Mouse (Mus musculus) brain, embryonic 14.5 days (tissue): ENCODE results near the gene Gm3045. TPM values are rescaled to one million over a fixed set of nuclear protein-coding genes. Genes with fewer than 3 reads are reported as not detected.

Experiments
- DNase-seq: peaks from one replicate; pipeline ENCODE4 v3.0.0-alpha.2; 2011; ENCODE audit warnings: low read depth
- CTCF ChIP-seq: fragments of 200-500 bp; IDR thresholded peaks from 2 replicates; pipeline ENCODE4 v1.5.1; 2012; ENCODE audit warnings: inconsistent platforms, mild to moderate bottlenecking, moderate library complexity, borderline replicate concordance; ENCODE audit not compliant: insufficient read depth, insufficient read length; ENCODE audit errors: extremely low read depth
- POLR2A ChIP-seq: fragments of 200-500 bp; IDR thresholded peaks from 2 replicates; pipeline ENCODE4 v1.6.1; 2012; ENCODE audit warnings: mild to moderate bottlenecking, inconsistent platforms, borderline replicate concordance; ENCODE audit not compliant: poor library complexity, insufficient read depth, insufficient read length, severe bottlenecking; ENCODE audit errors: extremely low read depth
- polyA plus RNA-seq: library from polyadenylated mRNA; depleted of rRNA; stranded (reverse); fragments of >200 nt; gene quantifications from 2 replicates; pipeline ENCODE4 v1.2.3, GENCODE M21; 2012; rRNA removed

The Gm3045 gene
- not detected in 2 replicates for polyA plus RNA-seq

DNA sequence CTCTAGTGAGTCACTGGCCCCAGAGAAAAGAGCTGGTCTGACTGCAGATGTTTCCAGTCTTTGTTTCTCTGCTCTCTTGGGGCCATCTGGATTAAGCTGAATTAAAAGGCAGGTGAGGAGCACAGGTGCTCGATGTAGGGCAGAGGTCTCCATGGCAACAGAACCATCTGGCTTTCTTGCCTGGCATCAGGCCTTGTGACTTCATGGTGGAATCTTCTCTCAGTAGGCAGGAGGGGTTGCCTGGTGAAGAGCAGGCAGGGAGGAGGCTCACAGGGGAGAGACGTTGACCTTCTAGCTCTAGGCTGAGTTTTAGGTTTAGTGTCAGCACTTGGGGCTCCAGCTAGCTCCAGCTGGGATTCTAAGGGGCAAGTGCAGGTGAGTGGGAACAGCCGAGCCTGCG is at the start of gene Gm3045:
TSS of gene Gm3045 (plus strand) at position 230 of the 400 bp plus-strand sequence.
- no peak for TF ChIP-seq CTCF
- DNase-seq: peak; percentile 33

- TF ChIP-seq CTCF: no peak
- TF ChIP-seq POLR2A: no peak
- DNase-seq: peak; percentile 71
These were observed 45.3 kb upstream of the Gm3045 start for GRCm38 (mm10) chr13:56380855-56381685.

DNA sequence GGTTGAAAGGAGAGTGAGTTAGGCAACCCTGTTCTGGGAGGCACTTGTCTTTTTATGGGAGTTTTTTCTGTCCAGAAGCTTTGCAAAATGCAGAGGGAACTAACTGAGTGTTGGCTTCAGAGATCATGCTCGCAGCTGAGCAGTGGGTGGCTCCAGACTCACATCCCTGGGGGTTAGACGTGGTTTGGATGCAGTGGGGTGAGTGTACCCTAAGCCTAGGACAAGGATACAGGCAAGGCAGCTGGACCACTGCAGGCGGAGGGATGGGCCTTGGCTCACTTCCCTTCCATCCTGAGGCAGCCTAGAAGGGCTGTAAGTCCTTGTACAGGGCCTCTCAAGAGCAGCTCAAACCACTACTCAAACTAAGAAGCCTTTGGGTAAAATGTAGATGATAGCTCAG is 43.0 kb upstream of the Gm3045 start:
- TF ChIP-seq POLR2A (no peak), CTCF (no peak)
- DNase-seq: no peak

DNA sequence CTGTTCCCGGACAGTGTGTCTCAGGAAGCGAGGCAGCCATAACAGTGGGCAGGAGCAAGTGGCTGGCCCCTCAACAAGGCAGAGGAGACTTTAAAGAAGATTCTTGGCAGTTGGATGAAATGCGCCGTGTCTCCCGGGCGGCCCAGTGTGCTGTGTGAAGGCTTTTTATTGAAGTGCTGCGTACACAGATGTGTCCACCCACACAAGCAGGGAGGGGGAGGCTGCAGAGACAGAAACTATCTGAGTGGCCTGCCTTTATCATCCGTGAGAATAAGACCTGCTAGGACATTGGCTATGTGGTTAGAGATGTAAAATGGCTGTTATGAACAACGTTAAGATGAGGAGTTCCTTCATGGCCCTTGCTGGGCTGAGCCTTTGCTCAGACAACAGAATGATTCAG is 40.0 kb upstream of the Gm3045 start:
- TF ChIP-seq POLR2A: no peak
- TF ChIP-seq CTCF: no peak
- DNase-seq: no peak

DNA sequence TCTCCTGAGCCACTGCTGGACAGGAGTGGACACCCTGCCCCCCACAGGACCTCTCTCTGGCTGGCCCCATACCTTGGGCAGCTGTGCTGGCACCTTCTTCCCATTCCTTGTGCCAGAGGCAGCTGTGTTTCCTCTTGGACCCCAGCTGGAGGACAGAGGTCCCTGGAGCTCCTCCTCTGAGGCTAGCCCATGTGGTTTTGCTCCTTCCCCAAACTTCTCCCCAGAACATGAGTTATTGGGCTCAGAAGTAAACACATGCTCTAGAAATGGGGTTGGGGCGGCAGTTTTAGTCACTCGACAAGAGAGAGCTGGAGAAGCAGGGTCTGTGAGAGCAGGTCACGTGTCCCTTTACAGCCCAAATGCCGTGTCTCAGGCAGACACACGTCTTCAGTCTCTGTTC is 39.0 kb upstream of the Gm3045 start:
- no peak for DNase-seq

GRCm38 (mm10) chr13:56388042-56388441 is 38.4 kb upstream of the Gm3045 start:
- no peak for TF ChIP-seq POLR2A
- TF ChIP-seq CTCF: no peak
- peak; percentile 50 for DNase-seq

More for the DNA sequence above, 39.0 kb upstream of the Gm3045 start:
- no peak for TF ChIP-seq POLR2A
- TF ChIP-seq CTCF: no peak

- no peak for DNase-seq
- TF ChIP-seq CTCF (no peak), POLR2A (no peak)
These were observed 28.8 kb upstream of the Gm3045 start for GRCm38 (mm10) chr13:56397572-56397971.

GRCm38 (mm10) chr13:56401186-56401585 is 25.2 kb upstream of the Gm3045 start:
- TF ChIP-seq CTCF: no peak
- TF ChIP-seq POLR2A: no peak
- DNase-seq: no peak

- DNase-seq: no peak
- TF ChIP-seq POLR2A (no peak), CTCF (no peak)
These were observed 22.9 kb upstream of the Gm3045 start for GRCm38 (mm10) chr13:56403381-56404086.

- TF ChIP-seq CTCF (no peak), POLR2A (no peak)
- no peak for DNase-seq
These were observed 21.8 kb upstream of the Gm3045 start for GRCm38 (mm10) chr13:56404511-56405140.

DNA sequence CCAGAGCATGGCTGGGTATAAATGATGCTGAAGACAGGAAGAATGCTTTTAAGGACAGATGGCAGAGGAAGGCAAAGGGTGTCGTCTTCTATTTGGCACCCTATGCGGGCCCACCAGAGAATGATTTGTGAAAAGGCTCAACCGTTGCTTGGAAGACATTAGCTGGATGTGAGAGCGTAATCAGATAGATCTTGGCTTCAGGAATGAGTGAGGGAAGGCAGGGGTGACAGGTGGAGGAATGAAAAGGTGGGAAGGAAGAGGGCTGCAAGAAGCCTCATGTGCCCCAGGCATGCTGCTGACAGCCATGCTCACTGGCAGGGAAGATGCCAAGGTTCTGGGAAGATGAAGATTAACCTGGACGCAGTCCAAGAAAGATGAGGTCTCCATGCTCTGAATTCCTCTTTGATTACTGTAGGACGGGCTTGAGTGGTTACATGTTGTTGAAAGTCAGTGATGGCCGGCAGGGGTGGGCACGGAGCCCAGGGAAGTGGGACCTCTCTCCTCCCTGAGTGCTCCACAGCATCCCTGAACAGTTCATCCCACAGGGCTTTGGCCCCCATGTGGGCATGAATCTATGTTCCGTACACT is 14.0 kb upstream of the Gm3045 start:
- peak; percentile 65 for DNase-seq

More for the DNA sequence above, 14.0 kb upstream of the Gm3045 start:
- no peak for TF ChIP-seq POLR2A
- TF ChIP-seq CTCF: no peak
